Mouse (Mus musculus) T-helper 17 cell (primary cell): ENCODE results near the gene Pop7.

ENCODE experiments used
- in situ Hi-C, 2 experiments: fragments of 300-600 bp; cut with MboI, MseI; formaldehyde crosslinking; loops; 1 replicate in 1 of 2; 2 replicates in 1 of 2; pipeline ENCODE4 v1.15.1; 2025; ENCODE audit warnings: high pct_unique_total_duplicates in 2 of 2

The Pop7 gene

GRCm38 (mm10) chr5:137528247-137528968 lies 26.1 kb upstream of the Pop7 start:
- in situ Hi-C loops = loop anchor here (5.0 to 10.0 kb wide), 2 partner anchors 236 to 249 kb away; partner anchors contain the start of gene Ppp1r35 (in 1 of the 2)

GRCm38 (mm10) chr5:137527413-137527812 lies 25.1 kb upstream of the Pop7 start:
- in situ Hi-C loops = loop anchor here (5.0 to 10.0 kb wide), 2 partner anchors 237 to 250 kb away; partner anchors contain the start of gene Ppp1r35 (in 1 of the 2)

- in situ Hi-C loops = loop anchor here (5.0 to 10.0 kb wide), 2 partner anchors 238 to 251 kb away; partner anchors contain the start of gene Ppp1r35 (in 1 of the 2)
Observed at GRCm38 (mm10) chr5:137526192-137526936, 24.0 kb upstream of the Pop7 start.

GRCm38 (mm10) chr5:137525511-137525910 lies 23.2 kb upstream of the Pop7 start:
- in situ Hi-C loops = loop anchor here (5.0 to 10.0 kb wide), 2 partner anchors 239 to 252 kb away; partner anchors contain the start of gene Ppp1r35 (in 1 of the 2)

- in situ Hi-C loops = loop anchor here (5.0 to 10.0 kb wide), 2 partner anchors 240 to 253 kb away; partner anchors contain the start of gene Ppp1r35 (in 1 of the 2)
Observed at GRCm38 (mm10) chr5:137524671-137525070, 22.4 kb upstream of the Pop7 start.

GRCm38 (mm10) chr5:137524251-137524515 lies 21.9 kb upstream of the Pop7 start:
- in situ Hi-C loops = loop anchor here in 1 of 2 experiments (10.0 kb wide), 1 partner anchor 241 kb away; no protein-coding TSS in a partner anchor

GRCm38 (mm10) chr5:137523396-137524250 lies 21.3 kb upstream of the Pop7 start:
- in situ Hi-C loops = loop anchor here in 1 of 2 experiments (10.0 kb wide), 1 partner anchor 241 kb away; no protein-coding TSS in a partner anchor

GRCm38 (mm10) chr5:137522711-137523110 lies 20.4 kb upstream of the Pop7 start:
- in situ Hi-C loops = loop anchor here in 1 of 2 experiments (10.0 kb wide), 1 partner anchor 242 kb away; no protein-coding TSS in a partner anchor

- in situ Hi-C loops = loop anchor here in 1 of 2 experiments (10.0 kb wide), 1 partner anchor 243 kb away; no protein-coding TSS in a partner anchor
Observed at GRCm38 (mm10) chr5:137521861-137522260, 19.5 kb upstream of the Pop7 start.

GRCm38 (mm10) chr5:137519691-137520550 lies 17.6 kb upstream of the Pop7 start:
- in situ Hi-C loops = loop anchor here in 1 of 2 experiments (10.0 kb wide), 1 partner anchor 245 kb away; no protein-coding TSS in a partner anchor

GRCm38 (mm10) chr5:137518436-137518835 lies 16.1 kb upstream of the Pop7 start, which contains the start of gene Gigyf1:
TSS of gene Gigyf1 (plus strand) at chr5:137518548.
- in situ Hi-C loops = no loop called here

- in situ Hi-C loops = no loop called here
Observed at GRCm38 (mm10) chr5:137514811-137515210, 12.5 kb upstream of the Pop7 start.

GRCm38 (mm10) chr5:137513951-137514721 lies 11.8 kb upstream of the Pop7 start:
- in situ Hi-C loops = no loop called here

- in situ Hi-C loops = no loop called here
Observed at GRCm38 (mm10) chr5:137512847-137513794, 10.8 kb upstream of the Pop7 start.

GRCm38 (mm10) chr5:137511706-137512105 lies 9.4 kb upstream of the Pop7 start:
- in situ Hi-C loops = no loop called here

- in situ Hi-C loops = no loop called here
Observed at GRCm38 (mm10) chr5:137510573-137511390, 8.5 kb upstream of the Pop7 start.

- in situ Hi-C loops = no loop called here
Observed at GRCm38 (mm10) chr5:137510014-137510501, 7.7 kb upstream of the Pop7 start.
